Mouse (Mus musculus) bone marrow macrophage, adult 2 months (primary cell): ENCODE results near the gene Pdzrn3.

Experiments
- CTCF ChIP-seq: IDR thresholded peaks from 2 replicates; pipeline ENCODE4 v1.5.1; 2012; ENCODE audit warnings: low read depth, mild to moderate bottlenecking, low read length, moderate library complexity
- POLR2A ChIP-seq: IDR thresholded peaks from 2 replicates; pipeline ENCODE4 v1.6.1; 2012; ENCODE audit warnings: mild to moderate bottlenecking, low read depth, low read length, borderline replicate concordance

DNA sequence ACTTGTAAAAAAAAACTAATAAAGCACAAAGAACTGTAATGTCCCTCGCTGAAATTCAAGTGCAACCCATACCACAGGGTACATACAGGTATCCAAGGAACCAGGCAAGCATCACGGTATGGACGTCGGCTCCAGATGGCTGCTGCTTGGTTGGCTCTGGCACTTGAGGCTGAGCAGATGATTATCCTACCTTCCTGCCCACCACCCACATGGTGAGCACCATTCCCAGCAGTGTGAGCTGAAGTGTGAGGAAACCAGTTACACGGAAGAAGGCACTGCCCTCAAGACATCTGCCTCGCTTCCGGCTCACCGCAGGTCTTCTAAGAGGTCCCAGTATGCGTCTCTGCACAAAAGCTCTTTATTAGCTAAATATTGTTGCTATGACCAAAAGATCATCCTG is 67.2 kb downstream of the Pdzrn3 start:
- no peak for TF ChIP-seq CTCF
- TF ChIP-seq POLR2A, result no peak
